Mouse (Mus musculus) megakaryocyte-erythroid progenitor cell, adult 5-6 weeks (primary cell): Measurements from ENCODE around the gene Sap30l. TPM values are rescaled to one million over a fixed set of nuclear protein-coding genes. Genes with fewer than 3 reads are reported as not detected.

Experiments
- ATAC-seq: replicated peaks from 2 replicates; pipeline ENCODE4 v1.8.0; 2016; ENCODE audit warnings: mild to moderate bottlenecking, inconsistent platforms; ENCODE audit not compliant: severe bottlenecking, poor library complexity, low FRiP score, low TSS enrichment
- total RNA-seq, 2 experiments: library from RNA; stranded (forward) in 1 of 2; stranded (reverse) in 1 of 2; fragments of 200-1000, 215-1000 nt in 1 of 2; fragments of >200 nt in 1 of 2; fragmentation: Nextera tagmentation in 1 of 2; gene quantifications; 2 replicates each; pipeline ENCODE4 v1.2.3; 2014 to 2017

The Sap30l gene
- total RNA-seq (2014; fragmentation: Nextera tagmentation) (13.9 and 19.3 TPM in 2 replicates), total RNA-seq (2017) (11.8 and 18.7 TPM in 2 replicates)

DNA sequence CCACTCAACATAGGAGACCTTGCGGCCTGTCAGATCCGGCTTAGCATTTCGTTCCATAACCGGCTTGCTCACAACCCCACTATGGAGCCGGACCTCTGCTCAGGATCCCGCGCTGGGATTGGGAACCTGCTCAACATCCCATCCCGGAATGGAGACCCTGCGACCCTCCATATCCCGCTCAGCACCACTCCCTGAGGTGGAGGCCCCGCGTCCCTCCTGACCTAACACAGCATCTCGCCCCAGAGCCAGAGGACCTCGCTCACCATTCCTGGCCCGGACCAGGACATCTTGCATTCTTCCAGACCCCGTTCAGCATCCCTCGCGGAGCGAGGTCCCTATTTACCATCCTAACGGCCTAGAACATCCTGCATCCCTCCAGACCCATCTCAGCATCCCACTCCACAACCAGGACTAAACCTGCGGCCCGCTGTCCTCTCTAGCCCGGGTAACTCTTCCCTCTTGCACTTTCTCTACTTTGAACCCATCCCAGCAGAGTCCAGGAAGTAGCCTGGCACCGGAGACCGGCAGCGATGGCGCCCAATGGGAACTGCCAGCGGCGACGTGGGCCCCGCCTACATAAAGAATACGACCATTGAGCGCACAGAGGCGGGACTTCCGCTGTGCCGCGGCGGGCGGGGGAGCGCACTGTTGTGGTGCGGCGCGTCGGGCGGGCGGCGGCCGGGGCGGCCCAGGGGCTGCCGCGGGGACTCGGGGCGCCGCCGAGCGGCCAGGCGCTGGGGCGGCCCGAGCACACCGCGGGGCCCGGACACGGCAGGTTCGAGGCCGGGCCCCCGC, at the start of gene Sap30l:
Gene Sap30l (plus strand): TSS at position 667 of the 795 bp plus-strand sequence.
- ATAC-seq = peak; percentile 100

DNA sequence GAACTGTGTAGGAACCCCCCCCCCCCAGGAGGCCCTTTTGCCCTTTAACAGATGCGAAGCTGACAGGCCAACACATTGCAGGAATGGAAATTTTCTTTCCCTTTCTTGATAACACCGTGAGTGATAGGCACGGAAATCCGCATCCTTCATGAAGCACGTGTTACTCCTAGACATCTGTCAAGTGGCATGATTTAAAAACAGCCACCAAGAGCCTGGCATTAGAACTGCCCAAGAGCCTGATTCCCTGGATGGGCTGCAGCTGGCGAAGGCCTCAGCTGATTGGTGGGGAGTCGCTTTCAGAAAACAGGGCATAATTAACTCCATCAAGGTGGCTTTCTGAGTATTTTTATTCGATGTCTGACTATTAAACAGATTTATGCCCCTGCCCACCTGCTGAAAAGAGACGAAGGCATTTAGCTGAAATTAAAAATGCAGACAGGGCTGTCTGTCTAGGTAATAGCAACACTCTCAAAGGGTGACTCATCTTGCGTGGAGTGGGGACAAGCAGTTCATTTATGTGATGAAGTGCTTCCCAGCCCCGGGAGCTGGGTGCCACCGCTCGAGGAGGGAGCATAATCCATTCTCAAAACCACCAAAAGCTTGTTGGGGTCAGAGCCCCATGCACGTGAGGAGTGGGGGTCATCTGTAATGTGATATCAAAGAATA, 47.8 kb upstream of the Sap30l start:
- no peak for ATAC-seq

DNA sequence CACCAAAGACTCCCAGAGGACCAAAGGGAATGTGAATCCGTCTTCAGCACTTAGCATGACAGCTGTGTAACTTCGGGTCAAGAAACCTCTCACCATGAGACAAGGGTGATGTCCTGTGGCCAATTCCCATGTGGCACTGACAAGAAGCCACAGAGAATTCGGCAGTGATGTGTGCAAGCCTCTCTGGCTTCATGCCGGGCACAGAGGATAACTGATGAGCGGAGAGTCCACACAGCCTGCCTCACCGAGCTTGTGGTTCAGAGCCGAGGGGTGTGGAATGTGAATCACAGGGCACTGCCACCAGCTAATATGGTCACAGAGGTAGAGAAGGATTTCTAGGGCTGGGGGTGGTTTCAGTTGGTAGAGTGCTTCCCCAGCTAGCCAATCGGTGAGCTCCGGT, 42.8 kb upstream of the Sap30l start:
- ATAC-seq = no peak

DNA sequence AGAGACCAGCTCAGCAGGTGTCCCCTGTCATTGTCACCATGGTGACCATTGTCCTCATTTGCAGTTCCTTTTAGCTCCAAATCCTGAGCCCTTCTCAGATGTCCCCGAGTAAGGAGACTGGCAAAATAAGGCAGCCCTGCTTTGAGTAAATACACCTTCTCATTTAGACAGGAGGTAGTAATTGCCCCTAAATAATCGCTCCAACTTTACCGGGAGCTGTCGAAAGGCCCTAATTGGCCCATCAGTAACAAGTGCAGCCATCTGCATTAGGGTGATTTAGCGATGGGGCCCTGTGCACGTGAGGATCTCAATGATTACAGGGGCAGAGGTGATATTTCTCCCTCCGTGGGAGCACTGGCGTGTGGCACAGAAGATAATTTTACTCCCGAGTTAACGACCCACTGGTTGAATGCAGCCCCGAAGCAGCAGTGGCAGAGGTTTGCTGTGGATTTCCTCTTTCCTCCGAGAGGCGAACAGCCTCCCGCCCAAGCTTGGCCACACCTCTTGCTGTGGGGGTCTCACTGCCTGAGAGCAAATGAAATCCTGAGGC, 40.9 kb upstream of the Sap30l start:
- no peak for ATAC-seq

DNA sequence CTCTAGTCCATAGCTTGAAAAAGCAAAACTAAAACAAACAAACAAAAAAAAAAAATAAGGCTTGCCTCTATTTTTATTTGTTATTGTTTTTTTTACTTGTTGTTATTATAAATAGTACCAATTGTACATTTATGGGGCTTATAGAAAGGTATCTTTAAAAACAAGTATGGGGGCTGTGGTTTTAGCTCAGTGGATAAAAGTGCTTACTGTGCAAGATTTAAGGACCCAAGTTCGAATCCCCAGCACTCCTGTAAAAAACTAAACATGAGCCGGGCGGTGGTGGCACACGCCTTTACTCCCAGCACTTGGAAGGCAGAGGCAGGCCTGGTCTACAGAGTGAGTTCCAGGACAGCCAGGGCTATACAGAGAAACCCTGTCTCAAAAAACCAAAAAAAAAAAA, 40.1 kb upstream of the Sap30l start:
- ATAC-seq = no peak

DNA sequence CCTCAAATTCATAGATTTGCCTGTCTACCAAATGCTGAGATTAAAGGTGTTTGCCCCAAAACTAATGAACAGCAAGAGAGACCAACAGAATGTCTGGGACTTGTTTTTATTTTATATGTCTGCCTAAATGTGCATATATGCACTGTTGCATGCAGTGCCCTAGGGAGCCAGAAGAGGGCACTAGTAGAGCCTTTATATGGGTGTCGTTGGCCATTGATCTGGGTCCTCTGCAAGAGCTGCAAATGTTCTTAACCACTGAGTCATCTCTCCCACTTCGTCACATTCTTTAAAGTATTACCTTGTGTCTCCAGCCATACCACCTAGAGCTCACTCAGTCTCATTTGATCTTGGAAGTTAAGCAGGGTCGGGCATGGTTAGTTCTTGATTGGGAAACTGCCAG, 37.3 kb upstream of the Sap30l start:
- no peak for ATAC-seq

DNA sequence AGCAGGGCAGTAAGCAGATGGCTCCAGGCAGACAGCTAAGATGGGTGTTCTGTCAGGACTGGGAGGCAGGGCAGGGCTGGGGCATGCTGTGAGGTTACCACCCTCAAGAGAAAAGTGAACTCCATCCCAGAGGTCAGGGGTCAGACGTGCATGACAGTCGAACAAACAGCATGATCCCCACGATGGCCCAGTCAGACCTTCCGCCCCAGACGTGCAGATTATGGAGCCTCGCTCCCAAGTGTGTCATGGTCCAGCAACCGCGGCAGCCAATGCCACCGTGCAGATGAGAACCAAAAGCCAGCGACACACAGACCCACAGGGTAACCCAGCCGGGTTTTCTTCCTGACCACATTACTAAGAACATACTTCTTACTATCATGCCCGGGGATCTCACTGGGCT, 34.8 kb upstream of the Sap30l start:
- no peak for ATAC-seq

DNA sequence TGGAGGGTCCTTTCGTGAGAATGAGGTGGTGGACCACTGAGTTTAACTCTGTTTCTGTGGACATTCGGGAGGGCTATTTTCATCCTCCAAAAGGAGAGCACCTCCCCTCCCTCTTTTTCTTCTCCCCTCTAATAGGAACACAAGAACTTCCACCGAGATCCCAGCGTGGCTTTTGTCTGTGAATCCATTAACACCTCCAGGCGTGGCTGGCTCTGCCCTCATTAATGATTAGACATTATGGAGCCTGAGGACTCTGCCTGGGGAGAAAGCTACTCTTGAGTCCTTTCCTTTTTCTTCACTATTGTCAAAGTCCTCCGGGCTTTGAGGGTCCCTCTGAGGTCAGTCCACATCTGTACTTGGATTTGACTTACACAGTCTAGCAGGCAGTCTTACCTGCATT, 34.3 kb upstream of the Sap30l start:
- no peak for ATAC-seq

DNA sequence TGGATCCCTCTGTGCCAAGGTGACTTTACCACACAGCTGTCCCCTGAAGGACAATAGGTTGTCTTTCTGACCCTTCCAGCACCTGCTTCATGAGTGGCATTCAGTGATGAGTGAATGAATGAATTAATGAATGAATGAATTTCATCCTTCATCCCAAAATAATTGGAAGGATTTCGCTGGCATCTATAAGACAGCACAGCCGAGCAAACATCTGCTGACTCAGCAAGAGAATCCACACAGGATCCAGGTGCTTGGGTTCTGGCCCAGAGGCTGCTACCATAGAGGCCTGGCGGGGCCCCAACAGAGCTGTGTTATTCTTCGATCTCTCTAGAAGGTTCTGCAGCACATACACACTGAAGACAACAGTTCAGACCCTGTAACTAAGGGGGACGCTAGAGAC, 30.7 kb upstream of the Sap30l start:
- ATAC-seq = no peak

DNA sequence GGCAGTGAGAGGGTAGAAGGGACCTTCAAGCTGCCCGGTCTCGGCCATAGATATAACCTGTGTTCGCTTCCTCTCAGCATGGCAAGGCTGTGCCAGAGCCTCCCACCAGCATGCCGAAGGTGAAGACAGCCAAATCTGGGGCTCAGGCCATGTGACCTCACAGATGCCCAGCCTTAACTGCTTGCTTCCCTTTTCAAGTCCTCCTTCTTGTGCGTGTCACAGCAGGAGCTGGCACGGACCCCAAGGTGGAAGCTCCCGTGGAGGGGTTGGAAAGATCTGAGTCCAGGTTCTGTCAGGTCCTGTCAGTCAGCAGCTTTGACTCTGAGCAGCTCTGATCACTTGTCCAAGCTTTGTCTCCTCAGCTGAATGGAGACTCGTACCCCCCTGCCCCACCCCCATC, 29.8 kb upstream of the Sap30l start:
- ATAC-seq = no peak

DNA sequence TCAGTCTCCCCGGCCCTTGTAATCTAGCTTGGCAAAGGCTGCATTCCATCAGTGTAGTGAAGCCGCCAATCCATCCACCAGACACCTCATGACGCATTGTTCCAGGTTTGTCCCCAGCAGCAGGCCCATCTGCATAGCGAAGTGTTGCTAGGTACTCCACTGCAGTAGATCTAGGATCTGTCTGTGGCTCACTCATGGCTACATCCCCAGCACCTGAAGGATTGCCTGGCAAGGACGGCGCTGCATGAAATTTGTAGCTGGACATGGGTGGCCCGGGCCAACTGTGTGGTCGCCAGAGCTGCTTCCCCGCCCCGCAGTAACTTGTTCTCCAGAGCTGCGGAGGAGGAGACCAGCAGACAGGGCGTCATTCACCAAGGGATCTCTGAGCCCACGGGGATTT, 28.0 kb upstream of the Sap30l start:
- ATAC-seq = no peak

DNA sequence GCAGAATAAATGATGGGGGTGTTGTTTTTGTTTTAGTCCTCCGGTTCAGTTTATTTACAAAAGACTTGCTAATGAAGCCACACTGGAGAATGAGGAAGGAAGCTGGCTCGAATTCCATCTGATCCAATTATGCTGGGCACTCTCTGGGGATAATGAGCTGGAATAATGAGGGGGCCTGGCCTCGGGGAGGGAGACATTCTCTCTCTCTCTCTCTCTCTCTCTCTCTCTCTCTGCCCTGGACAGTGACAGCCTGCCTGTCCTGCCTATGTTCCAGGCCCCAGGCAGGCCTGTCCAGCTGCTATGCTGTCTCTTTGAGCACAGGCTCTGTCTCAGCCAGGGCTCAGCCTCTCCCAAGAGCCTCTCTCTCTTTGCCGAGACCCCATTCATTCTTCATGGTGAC, 27.5 kb upstream of the Sap30l start:
- no peak for ATAC-seq

DNA sequence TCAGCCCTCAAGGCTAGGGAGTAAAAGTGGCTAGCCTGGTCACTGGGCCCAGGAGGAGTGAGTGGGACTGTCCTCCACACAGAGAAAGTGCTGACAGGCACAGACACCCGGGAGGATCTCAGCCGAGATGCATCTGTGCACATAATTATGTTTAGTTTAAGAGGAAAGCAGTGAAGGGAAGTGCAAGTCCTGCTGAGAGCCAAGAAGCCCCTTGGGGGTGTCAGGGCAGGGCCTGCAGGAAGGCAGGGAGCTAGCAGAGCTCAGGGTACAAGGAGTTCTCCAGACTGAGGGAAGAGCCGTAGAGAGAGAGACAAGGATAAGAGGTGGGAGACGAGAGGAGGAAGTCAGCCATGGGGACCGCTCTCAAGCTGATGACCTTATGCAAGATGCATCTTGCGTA, 25.6 kb upstream of the Sap30l start:
- ATAC-seq = no peak

DNA sequence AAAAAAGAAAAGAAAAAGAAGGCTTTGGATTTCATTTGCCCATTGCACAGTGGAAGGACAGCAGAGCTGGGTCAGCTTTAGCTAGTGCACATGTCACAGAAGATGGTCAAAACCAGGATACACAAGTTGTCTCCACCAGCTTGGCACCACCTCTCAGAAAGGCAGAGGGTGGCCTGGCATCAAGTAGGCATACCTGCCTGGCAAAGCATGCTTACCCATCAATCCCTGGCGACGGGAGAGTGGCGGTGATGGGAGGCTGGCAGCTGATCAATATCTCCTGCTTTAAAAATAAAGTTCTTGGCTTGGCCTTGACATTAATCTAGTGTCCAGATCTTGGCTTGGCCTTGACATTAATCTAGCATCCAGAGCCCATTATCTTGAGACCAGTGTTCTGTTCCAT, 24.9 kb upstream of the Sap30l start:
- no peak for ATAC-seq

DNA sequence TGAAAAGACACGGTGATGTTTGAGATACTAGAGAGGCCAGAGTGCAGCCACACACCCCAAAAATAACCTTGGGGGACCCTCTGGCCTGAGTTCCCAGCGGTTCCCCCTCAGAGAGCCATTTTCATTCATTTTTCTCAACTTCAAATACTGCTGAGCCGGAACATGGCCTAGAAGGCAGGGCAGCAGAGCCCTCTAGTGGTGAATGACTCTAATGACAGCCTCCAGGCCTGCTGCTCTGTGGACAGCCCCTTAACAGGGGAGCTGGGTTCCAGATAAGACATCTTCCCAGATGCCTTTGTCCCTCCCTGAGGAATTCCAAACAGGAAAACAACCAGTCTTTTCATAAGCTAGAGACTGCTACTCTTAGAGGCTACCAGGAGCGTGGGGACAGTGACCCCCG, 23.1 kb upstream of the Sap30l start:
- peak; percentile 73 for ATAC-seq

DNA sequence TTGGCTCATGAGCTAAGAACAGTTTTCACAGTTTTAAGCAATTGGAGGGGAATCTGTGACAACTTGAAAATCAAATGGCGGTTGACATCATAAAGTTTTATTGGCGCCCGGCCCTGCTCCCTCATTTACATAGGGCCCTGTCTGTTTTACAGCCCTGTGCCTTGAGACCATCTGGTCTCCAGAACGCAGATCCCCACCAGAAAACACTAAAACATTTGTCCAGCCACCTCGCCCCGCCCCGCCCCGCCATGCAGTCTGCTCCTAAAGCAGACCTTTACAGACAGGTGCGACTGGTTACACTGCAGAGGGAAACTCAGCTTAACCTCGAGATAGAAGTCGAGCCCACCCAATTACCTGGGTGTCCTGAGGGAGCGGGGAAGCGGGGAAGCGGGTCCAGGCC, 21.6 kb upstream of the Sap30l start:
- ATAC-seq = no peak

DNA sequence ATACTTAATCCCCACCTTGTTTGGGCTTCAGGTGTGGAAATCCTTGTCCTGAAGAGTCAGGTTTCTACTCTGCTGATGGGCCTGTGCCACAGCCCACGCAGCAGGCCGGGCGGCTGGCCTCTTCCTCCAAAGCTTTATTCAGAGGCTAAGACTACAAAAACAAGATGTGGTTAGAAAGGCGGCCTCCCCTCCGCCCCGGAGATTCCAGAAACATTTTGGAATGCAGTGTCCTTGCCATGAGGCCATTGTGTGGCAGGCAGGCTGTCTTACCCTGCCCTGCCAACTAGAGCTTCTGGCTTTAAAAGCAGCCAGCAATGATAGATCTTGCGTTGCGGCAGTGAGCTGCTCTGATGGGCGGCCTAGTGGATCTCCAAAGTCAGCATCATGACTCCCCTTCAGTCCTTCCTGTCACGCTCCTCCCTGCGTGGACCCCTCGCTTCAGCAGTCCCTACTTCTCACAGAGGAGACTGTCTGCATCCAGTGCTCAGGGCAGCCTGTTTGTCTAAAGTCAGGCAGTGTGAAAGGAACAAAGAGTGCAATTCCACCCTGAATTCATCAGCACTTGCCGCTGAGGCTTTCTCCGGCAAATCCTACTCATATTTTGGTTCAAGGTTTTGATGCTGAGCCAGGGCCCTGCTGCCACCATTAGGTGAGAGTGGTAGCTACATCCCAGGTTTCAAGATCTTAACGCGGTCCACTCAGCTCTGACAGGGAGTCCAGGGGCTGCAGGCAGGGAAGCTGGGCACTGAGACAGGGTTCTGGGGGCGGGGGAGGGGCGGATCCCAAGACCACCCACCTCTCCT, 14.6 kb upstream of the Sap30l start:
- no peak for ATAC-seq

DNA sequence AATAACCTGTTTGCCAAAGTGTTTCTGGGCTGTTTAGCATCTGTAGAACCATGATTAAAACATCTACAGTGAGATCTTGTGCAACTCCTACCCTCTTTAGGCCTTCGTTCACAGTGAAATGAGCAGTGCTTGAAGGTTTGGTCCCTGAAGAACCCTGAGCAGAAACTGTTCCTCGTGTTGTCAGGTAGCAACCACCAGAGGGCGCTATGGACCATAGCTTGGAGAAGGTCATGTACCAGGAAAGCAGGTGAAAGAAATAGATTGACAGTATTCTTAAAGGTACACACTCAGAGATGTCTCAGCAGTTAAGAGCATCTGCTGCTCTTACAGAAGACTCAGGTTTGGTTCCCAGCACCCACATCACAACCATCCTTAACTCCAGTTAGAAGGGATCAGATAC, 13.5 kb upstream of the Sap30l start:
- peak; percentile 53 for ATAC-seq

DNA sequence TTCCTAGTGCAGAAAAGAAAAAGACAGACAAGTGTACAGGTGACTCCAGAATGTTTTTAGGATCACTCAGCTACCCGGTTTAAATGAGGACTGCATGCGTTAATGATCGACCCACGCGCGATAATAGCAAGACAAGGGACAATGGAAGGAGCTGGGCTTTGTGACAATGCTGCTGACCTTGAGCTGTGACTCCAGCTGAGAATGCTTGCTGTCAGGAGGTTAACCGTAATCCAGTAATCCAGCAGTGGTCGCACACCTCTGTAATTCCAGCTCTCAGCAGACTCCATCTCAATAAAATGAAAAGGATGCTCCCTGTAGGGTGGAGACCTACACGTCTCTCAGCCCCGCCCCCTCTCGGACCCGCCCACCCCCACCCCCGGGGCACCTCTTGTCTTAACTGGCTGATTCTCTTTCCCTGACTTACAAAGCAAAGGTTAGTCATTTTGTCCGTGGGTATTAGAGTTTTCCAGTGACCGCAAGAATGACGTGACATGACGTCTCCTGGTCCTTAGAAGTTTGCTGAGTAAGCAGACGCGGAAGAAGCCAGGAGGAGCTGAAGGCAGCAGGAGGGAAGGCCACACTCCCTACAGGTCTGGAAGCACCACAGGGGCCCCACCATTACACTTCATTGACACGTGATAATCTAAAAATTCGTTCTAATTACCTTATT, 10.4 kb upstream of the Sap30l start:
- ATAC-seq = no peak

DNA sequence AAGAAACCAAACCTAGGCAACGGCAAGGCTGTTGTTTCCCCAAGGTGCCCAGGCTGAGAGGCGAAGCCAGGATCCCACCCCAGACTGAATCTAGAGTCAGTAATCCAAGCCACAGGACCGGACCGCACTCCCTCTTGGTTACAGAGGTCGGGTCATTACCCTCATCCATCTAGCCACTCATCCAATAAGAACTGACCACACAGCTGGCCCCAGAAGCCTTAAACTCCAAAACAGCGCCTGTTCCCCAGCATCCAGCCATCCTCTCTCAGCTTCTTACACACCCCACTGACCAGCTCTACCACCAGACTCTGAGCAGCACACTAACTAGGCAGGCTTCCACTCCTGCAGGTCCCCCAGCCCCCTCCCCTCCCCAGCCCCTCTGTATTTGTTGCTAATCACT, 6.4 kb upstream of the Sap30l start:
- ATAC-seq = no peak
